Comparison of ENCODE assay signal across 28 mouse cellular contexts in the genomic region with DNA sequence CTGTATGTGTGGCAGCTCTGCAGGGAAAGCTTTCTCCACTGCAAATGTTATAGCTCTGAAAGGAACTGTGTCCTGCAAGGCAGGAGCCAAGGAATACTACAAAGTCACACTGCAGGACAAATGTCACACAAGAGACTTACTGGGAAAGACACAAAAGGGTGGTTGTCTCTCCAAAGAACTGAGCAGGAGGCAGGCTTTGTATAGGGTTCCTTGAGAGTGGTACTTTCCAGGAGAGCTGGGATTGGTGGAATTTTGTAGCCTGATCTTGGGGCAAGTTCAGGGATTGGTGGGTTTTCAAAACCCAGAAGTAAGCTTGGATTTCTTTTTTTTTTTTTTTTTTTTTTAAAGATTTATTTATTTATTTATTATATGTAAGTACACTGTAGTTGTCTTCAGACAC. TPM values are rescaled to one million over a fixed set of nuclear protein-coding genes. Genes with fewer than 3 reads are reported as not detected.
"Had no signal": no experiment of that assay in that cellular context is flagged by ENCODE, and none has a peak within 500 bp of the region (broad histone marks: within the 10 kb centered on the region; RNA-seq: fewer than 3 reads in every experiment).

No protein-coding gene starts in this region.

- H3K27me3 ChIP-seq: kidney, embryonic 15.5 days; liver, embryonic 13.5 days; midbrain, embryonic 12.5 days; midbrain, embryonic 15.5 days; neural tube, embryonic 12.5 days; neural tube, embryonic 15.5 days; stomach, embryonic 15.5 days had no signal

- H3K4me1 ChIP-seq: midbrain, embryonic 12.5 days; midbrain, embryonic 15.5 days; neural tube, embryonic 12.5 days had no signal

- H3K27ac ChIP-seq: kidney, embryonic 15.5 days; layer of hippocampus, adult 2 months; left cerebral cortex, adult 2 months; liver, embryonic 13.5 days; midbrain, embryonic 12.5 days; midbrain, embryonic 15.5 days; neural tube, embryonic 12.5 days; neural tube, embryonic 15.5 days; stomach, embryonic 15.5 days had no signal

- H3K4me3 ChIP-seq: kidney, embryonic 15.5 days; layer of hippocampus, adult 2 months; left cerebral cortex, adult 2 months; liver, embryonic 13.5 days; midbrain, embryonic 12.5 days; midbrain, embryonic 15.5 days; neural tube, embryonic 12.5 days; neural tube, embryonic 15.5 days; stomach, embryonic 15.5 days had no signal

- H3K9ac ChIP-seq: kidney, embryonic 15.5 days; liver, embryonic 13.5 days; midbrain, embryonic 12.5 days; midbrain, embryonic 15.5 days; neural tube, embryonic 12.5 days; neural tube, embryonic 15.5 days; stomach, embryonic 15.5 days had no signal

- ATAC-seq: midbrain, embryonic 15.5 days had no signal

- H3K36me3 ChIP-seq: kidney, embryonic 15.5 days; liver, embryonic 13.5 days; midbrain, embryonic 12.5 days; midbrain, embryonic 15.5 days; neural tube, embryonic 12.5 days; neural tube, embryonic 15.5 days; stomach, embryonic 15.5 days had no signal

- H3K9me3 ChIP-seq: kidney, embryonic 15.5 days; neural tube, embryonic 12.5 days; neural tube, embryonic 15.5 days; stomach, embryonic 15.5 days had no signal

- DNase-seq: kidney, adult 11 months; kidney, adult 8-10 months; kidney, postnatal 14 days; layer of hippocampus, adult 9-11 months; liver, embryonic 13.5 days; lung, adult 2 months; lung, postnatal 14 days; lung, postnatal 4 days; right cerebral cortex, adult 18-20 months; right cerebral cortex, postnatal 14 days; right cerebral cortex, postnatal 4 days; spleen, adult 18-20 months; thymus, adult 2 months; thymus, postnatal 14 days; thymus, postnatal 4 days had no signal

- H3K4me2 ChIP-seq: kidney, embryonic 15.5 days; liver, embryonic 13.5 days; midbrain, embryonic 12.5 days; midbrain, embryonic 15.5 days; neural tube, embryonic 12.5 days; neural tube, embryonic 15.5 days; stomach, embryonic 15.5 days had no signal

RNA-seq across cellular contexts. Expression of a gene that starts 27.4 kb away (rescaled TPM):
- total RNA-seq: layer of hippocampus, adult 2 months; layer of hippocampus, postnatal 25 days; left cerebral cortex, adult 2 months; left cerebral cortex, postnatal 10 days; left cerebral cortex, postnatal 36 days; megakaryocyte progenitor cell, adult 5-6 weeks had no signal
- polyA plus RNA-seq: kidney, embryonic 15.5 days; liver, embryonic 16.5 days; midbrain, embryonic 12.5 days; midbrain, embryonic 15.5 days; neural tube, embryonic 12.5 days; neural tube, embryonic 15.5 days had no signal
